Mouse (Mus musculus): ENCODE data around the gene Adam12.

The Adam12 gene

DNA sequence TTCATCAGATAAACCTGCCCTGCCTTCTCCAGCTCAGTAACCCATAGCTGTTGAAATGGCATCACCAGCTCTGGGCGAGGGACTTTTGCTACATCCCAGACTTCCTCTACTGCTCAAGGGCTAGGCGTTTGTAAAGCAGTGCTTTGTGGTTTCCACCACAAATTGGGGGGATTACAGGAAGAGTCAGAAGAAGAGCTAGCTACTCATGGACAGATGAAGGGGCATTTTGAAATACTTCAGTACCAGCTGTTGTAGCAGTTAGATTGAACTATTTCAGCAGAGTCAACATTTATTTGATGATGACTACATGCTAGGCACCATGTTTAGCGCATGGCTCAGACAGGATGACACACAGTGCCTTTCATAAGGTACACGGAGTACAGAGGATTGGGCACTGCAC lies 361.7 kb downstream of the Adam12 start:
- no peak for DNase-seq (ENCODE audit: low spot score)

DNA sequence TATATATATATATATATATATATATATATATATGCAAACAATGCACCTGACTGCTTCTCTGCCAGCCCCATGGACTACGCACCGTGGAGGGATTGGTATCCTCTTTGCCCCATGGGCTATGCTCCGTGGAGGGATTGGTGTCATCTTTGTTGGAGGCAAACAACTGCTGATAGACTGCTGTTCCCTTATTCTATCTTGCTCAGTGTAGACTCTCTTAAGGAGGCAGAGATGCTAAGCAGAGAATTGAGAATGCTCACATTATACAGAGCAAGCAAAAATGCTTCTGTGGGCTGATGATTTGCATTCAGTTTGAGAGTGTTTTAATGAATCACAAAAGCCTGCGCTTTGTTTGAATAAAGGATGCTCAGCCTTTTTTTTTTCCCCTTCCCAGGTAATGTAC lies 368.3 kb downstream of the Adam12 start:
- DNase-seq (ENCODE audit: low spot score): no peak

DNA sequence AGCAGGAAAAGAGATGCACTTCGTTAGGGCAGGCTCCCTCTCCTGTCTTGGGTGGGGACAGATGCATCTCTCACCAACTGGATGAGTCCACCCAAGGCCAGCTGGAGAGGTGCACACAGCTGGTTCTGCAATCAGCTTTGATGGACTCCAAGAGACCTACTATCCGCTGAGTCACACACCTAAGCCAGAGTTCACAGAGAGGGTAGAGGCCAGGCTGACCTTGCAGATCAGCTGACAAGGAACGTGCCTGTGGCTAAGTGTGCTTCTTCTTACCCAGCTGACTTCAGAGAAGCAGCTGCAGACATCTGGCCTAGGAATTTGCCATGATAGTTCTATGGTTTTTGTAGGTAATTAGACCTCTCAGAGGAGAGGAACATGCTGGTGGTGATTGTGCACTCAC lies 368.8 kb downstream of the Adam12 start:
- DNase-seq (ENCODE audit: low spot score): no peak

GRCm38 (mm10) chr7:133862723-133863122 lies 369.2 kb downstream of the Adam12 start:
- DNase-seq (ENCODE audit: low spot score): no peak

DNA sequence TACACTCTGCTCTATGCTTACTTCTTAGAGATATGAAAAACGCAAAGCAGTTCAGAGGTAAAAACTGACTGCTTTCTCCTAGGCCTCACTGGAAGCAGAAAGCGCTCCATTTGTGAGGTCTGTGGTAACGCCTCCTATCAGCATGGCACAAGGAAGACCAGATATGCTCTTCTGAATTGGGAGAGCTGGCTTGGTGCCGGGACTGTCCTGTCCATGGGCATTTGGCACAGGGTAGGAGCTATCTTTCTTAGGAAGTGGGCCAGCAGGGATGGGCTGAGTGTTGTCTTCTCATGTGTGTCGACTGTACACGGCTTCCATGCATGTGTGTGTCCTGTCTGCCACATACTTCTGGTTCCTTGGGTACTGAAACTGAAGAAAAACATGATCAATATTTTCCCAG lies 369.7 kb downstream of the Adam12 start:
- no peak for DNase-seq (ENCODE audit: low spot score)

- DNase-seq (ENCODE audit: low spot score): no peak
These were observed 372.4 kb downstream of the Adam12 start for GRCm38 (mm10) chr7:133859548-133859947.

GRCm38 (mm10) chr7:133858506-133858905 lies 373.4 kb downstream of the Adam12 start:
- DNase-seq (ENCODE audit: low spot score): no peak

DNA sequence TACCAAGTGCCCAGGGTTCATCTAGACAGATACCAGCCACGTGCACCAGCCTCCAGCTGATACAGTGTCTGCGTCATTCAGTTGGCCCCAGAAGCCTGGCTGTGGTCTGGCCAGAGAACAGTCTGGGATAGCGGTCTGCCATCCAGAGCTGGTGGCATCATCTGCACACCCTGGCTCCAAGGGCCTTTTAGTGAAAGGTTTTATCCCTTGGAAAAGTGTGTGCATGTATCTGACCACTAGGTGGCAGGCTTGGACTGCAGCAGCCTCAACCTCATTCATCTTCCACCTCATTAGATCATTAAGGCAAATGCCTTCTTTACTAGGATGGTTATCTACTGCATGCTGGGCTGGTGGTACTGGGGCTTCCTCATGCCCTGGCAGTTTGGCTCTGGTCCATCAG lies 375.7 kb downstream of the Adam12 start:
- peak; percentile 42 for DNase-seq (ENCODE audit: low spot score)

DNA sequence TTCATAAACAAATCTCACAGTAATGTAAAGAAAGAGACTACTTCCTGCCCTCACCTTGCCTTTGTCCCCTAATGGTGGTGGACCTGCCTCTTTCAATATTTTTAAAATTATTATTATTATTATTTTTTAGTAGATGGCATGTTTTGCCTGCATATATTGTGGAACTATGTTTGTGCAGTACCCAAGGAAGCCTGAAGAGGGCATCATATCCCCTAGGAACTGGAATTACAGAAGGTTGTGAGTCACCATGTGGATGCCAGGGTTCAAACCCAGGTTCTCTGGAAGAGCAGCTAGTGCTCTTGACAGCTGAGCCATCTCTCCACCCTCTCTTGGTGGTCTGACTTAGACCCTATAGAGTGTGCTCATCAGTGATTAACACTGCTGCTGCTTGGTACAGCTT lies 381.2 kb downstream of the Adam12 start:
- no peak for DNase-seq (ENCODE audit: low spot score)

DNA sequence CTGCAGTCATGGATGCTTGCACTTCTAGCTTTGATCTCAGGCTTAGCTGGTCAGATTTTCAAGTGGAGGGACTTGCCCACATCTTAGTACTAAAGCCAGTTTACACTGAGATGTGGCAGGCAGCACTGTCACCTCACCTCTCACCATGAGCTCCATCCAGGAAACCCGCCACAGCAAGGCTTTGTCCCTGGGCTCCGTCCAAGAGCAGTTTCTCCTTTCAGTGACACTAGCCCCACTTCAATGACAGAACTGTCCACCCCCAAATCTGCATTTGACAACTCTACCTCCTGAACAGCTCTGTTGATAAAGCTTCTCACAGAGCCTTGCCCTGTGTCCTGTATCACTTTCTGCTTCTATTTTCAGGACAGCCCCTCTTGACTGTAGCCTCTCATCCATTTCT lies 383.8 kb downstream of the Adam12 start:
- DNase-seq (ENCODE audit: low spot score): no peak

DNA sequence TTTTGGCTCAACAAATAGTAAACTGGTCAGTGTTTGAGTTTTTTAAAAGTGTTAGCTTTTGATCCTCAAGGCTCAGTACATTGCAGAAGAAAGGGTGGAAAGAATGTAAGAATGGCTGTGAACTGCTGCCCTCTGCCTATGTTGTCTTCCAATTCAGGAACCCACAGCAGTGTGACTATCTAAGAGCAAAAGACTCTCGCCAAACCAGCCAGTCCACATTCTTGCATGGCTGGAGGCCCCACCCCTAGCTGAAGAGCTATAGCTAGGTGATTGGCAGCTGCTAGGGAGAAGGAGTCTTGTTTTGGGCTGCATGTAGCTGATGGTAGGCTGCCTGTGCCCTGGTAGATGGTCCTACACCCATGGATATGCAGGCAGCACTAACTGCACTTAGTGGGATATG lies 384.8 kb downstream of the Adam12 start:
- no peak for DNase-seq (ENCODE audit: low spot score)

GRCm38 (mm10) chr7:133842079-133842478 lies 389.9 kb downstream of the Adam12 start:
- DNase-seq (ENCODE audit: low spot score): no peak

DNA sequence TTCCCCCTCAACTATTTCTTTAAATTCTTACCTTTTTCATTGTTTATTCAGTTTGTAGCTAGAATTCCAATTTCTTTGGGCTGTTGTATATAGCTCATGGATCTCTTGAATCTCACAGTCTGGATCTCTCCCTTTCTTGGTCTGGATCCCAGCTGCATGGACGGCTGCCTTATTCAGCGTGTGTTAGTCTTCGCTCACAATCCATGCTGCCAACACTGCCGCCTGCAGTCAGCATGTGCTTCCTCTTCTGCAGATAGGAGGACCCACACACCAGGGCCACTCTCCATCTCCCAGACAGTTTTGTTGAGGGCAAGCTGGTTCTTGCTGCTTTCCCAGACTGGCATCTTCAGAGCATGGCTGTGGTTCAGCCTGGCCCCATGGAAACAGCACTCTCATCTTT lies 392.4 kb downstream of the Adam12 start:
- DNase-seq (ENCODE audit: low spot score): no peak
